Mouse (Mus musculus) megakaryocyte-erythroid progenitor cell, adult 5-6 weeks (primary cell): ENCODE measurements around the gene Mmp25. TPM values are rescaled to one million over a fixed set of nuclear protein-coding genes. Genes with fewer than 3 reads are reported as not detected.
A peak's percentile ranks its signal among the peaks of the same experiment; 100 is the strongest.
"Not testable (repeated sequence)": the region's sequence is repeated elsewhere in the genome, so short reads cannot be mapped to it uniquely, and the experiment has no call there.

ENCODE experiments used
- ATAC-seq: replicated peaks from 2 replicates; pipeline ENCODE4 v1.8.0; 2016; ENCODE audit warnings: mild to moderate bottlenecking, inconsistent platforms; ENCODE audit not compliant: severe bottlenecking, poor library complexity, low FRiP score, low TSS enrichment
- total RNA-seq, 2 experiments: library from RNA; stranded (forward) in 1 of 2; stranded (reverse) in 1 of 2; fragments of 200-1000, 215-1000 nt in 1 of 2; fragments of >200 nt in 1 of 2; fragmentation: Nextera tagmentation in 1 of 2; gene quantifications; 2 replicates each; pipeline ENCODE4 v1.2.3; 2014 to 2017

The Mmp25 gene
- total RNA-seq, 2 experiments from 2014 or later = not detected

DNA sequence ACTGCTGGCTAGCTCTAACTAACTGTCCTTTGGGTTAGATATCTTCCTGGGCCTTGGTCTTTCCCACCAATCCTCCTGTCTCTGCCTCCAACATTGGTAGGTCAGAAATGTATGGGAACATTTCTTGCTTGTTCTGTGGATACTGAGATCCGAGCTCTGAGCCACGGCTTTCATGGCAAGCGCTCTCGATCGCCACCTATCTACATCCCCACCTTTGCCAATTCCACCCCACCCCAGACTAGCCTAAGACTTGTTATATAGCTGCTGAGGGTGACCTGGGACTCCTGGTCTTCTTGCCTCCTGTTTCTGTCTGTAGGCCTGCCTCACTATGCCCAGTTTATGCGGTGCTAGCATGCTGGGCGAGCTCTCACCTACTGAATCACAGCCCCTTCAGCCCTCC lies 40.7 kb downstream of the Mmp25 start:
- no peak for ATAC-seq

DNA sequence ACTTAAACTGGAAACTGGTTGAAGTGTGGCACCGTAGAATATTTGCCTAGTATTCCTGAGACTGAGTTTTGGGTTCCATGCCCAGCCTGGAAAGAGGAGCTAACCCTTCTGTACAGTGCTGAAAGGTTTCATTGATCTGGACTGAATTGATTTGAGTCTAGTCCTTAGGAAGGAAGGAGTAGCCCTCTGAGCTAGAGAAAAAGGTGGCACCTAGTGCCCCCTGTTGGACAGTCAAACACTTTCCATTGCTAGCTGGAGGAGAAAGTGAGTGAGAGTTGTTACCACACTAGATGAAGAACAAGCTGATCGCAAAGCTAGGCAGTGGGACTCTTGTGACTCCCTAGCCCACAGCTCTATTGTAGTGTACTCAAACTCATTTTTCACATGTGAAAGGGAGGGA lies 41.5 kb downstream of the Mmp25 start:
- 0 out of 2 replicates have a peak, but pooled peaks have one; percentile 28 for ATAC-seq

DNA sequence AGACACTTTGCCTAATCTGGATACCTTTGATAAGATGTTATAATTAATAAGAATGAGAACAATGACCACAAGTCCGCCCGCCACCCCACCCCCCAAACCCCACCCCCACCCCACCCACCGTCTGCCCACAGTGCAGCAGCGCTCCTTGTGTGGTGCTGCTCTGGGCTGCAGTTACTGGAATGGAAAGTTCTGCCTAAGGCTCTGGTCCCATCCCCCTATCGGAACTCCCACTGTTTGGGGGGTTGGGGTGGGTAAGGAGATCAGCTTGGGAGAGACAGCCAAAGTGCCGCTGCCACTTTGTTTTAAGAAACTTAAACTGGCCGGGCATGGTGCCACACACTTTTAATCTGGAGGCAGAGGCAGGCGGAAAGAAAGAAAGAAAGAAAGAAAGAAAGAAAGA lies 42.0 kb downstream of the Mmp25 start:
- ATAC-seq = no peak

DNA sequence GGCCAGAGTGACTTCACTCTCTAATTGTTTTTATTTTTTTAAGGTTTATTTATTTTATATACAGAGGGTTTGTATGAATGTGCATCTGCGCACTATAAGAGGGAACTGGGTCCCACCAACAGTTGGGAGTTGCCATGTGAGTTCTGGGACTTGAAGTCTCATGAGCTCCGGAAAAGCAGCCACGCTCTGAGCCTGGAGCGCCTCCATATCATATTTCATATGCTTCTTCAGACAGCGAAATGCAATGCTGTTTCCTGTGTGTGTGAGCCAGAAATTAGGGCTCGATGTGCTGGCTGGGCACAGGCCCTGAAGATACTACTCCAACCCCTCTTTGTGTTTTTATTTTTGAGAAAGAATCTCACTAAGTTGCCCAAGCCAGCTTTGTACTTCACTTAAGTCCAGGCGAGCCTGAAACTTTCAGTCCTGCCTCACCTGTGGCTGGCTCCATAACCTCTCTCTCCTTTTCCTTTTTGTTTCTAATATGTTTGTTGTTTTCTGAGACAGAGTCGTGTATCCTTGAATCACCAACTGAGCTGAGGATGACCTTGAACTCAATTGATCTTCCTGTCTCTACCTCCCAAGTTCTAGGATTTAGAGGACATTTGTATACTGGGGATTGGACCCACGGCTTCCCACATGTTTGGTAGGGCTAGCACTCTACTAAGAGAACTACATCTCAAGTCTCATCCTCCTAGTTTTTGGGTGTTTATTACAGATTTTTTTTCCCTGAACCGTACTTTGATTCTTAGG lies 43.1 kb downstream of the Mmp25 start:
- no peak for ATAC-seq

DNA sequence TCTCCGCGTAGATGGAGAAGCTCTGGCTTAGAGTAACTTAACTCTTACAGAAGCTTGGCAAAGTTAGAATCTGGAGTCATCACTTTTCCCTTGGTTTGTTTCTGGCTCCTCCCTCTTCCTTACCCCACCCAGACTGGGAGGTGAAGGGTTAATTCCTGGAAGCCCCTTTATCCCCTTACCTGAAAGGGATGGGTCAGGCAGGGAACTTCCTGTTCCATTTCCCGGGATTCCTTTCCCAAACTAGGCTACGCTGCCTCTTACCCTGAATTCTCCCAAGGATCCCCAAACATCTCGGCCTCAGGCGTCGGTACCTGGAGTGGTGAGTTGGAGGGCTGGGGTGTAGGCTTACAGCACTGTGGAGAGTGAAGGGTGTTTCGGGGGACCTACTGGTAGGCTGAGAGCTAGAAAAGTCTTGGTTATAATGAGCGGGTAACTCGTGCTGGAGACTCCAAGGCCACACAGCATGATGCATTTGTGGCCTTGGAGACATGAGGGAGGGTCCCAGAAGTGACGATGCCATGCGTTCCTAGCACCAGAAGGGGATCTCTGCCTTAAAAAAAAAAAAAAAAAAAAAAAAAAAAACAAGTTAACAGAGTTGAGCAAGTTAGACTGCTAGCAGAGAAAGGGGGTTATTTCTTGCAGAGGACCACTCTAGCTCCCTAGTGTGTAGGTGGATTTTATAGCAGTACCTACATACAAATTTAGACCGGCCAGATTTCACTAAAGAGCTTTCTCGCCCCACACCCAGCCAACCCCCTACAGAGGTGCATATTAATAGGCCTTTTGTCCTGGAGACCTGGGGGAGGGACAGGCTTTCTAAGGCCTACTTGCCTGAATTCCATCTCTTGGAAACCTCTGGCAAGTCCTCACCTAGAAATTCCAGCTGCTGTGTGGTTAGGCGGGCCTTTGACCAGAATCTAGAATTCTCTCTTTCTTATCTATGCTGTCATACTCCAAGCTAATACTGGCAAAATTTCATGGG lies 44.1 kb downstream of the Mmp25 start, which contains the start of gene Zscan10:
Gene Zscan10, plus strand, starts transcription at position 216 of the 982 bp plus-strand sequence.
- no peak for ATAC-seq

DNA sequence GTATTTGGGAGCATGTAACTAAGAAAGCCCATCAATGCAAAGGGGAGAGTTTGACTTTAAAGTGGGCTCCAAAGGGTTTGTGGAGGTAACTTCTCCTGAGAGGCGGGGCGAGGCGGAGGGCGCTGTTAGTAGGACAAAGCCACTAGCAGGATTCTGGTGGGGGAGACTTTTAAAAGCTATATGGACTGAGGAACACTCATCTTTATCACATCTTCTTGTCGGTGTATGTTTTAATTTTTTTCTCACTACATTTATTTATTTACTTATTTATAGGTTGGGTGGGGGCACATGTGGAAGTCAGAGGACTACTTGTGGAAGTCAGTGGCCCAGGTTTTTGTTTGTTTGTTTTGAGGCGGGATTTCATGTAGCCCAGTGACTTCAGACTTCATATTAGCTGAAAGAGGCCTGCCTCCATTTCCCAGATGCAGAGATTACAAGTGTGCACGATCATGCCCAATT lies 45.4 kb downstream of the Mmp25 start:
- ATAC-seq = peak; percentile 30; the same call in 1 of the 2 replicates

DNA sequence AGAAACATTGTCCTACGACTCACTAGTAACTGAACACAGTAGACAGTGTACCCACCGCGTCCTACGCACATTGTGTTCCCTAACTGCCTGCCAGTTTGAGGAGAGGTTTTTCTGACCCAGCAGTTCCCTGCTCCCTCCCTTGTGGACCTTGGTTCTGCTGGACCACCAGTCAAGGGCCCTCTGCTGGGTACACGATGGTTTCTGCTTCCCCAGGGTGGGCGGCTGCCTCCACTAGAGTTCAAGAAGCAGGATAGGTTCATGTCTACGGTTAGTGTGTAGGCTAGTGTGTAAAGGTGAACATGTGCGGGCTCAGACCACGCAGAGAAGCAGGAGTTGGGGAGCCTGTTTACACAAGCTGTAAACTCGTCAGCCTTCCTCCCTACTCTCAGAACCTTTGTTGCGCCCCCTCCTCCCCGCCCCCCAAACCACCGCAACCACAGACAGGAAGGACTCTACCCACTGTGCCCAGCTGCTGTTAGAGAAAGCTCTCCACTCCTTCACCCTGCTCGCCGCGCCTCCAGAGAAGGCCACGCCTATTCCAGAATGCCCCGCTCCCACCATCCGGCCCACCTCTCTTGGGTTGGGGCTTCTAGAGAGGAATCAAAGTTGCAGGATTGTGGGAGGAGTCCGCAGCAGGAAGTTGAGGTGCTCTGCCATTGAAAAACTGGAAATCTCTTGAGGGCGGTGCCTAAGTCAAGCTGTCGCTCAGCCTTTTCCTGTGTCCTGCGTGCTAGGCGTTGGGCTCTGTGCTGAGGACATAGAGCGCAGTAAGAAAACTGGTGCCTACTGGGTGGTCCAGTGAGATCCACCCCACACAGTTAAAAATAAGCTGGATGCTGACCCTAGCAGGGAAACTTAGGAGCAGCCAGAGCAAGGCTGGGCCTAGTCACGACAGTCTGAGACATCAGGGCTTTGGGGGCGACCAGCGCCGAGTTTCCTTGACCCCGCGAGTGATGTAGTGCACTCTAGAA lies 46.2 kb downstream of the Mmp25 start, which contains the start of gene Zfp13:
Gene Zfp13, minus strand, starts transcription at position 906 of the 971 bp plus-strand sequence.
- peak; percentile 95 for ATAC-seq

DNA sequence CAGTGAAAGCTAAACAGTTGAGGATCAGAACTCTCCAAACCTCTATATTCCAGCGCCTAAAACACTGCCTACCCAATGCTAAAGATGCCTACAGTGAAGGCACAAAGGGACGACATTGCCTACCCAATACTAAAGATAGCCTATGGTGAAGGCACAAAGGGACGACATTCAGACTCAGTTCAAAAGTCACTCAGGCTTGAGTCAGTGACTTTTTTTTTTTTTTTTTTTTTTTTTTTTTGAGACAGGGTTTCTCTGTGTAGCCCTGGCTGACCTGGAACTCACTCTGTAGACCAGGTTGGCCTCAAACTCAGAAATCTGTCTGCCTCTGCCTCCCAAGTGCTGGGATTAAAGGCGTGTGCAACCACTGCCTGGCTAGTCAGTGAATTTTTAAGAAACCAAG lies 49.9 kb downstream of the Mmp25 start:
- ATAC-seq = not testable (repeated sequence)

DNA sequence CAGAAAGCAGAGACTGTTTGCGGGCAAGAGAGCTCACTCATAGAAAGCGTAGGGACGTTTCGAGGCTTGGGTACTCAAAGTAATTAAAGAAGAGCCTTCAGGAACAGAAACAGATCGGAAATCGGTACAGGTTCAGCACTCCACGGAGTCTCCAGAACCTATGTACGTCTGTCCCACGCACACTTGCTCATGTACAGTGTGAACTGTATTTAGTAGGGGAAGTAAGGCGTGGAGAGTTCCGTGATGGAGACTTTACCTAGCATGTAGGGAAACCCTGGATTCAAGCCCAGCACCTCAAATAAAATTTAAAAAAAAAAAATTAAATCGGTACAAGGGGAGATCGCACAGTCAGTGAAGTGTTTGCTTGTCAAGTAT lies 52.2 kb downstream of the Mmp25 start:
- ATAC-seq = peak; percentile 64

DNA sequence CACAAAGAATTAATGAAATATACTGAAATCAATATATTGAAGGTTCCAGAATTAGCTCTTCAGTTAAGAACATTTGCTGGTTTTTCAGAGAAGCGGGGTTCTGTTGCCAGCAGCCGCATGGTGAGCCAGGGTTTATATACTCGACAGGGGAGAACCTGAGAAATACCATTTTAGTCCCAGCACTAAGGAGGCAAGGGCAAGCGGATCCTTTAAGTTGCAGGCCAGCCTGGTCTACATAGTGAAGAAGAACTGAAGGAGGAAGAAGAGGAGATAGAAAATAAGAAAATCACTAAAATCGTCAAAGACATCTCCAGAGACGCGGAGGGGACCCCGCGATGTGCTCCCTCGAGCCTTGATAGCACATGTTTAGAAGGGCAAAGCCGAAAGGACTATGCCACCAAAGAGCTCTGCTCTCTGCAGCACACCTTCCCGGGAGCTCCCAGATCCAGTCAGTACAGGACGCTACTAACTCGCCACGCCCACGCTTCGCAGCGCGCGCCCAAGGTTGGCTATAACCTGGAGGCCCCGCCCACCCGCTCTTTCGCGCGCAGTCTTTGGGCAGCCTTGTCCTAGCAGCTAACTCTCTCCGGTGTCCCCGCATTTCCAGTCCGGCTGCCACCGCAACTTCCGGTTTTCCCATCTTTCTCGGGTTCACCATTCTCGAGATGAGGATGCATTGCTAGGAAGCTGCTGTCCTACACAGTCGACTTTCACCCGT lies 52.7 kb downstream of the Mmp25 start:
- ATAC-seq = peak; percentile 100

DNA sequence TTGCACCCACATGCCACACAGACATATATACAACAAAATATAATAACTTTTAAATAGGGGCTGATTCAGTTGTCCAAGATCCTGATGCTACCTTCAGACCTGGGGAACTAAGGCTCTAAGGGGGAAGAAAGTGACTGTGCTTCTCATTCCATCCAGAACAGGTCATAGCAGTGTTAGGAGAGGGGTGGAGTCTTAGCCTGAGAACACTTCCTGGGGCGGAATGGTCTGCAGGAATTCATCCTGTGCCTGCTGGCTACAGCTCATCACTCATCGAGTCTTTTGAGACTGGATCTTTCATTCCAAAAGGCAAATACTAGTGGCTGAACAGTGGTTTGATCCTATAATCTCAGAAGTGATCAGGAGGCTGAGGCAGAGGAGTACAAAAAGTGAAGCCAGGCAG lies 57.8 kb downstream of the Mmp25 start:
- no peak for ATAC-seq

DNA sequence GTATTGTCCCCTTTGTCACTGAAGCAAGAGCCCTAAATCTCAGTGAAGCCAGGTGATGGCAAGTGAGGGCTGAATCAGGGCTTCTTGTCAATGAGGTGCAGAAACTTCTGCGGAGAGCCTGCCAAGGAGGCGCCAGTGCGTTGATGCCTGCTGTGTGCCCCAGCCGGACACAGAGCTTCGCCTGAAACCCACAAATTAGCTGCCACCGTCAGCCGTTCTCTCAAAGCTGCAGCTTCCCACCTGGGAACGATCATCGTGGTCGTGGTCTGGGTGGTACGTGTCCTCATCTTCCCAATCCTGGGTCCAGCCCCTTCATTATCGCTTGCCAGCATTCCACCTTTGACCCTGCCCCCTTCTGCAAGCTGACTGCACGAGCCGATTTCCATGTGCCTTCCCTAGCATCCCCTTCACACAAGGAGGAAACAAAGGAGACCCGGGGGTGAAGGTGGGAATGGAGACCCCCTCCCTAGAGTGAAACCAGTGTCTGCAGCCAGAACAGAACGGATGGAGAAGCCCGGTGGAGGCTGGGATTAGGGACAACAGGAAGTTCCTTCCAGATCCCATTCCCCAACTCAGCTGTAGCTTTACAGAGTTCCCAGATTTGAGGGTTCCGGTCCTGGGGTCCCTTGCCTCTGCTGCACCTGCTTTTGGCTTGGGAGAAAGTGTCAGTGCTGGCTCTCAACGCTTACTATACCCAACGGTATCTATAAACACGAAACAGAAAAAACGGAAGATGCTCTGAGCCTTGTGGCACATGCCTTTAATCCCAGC lies 59.2 kb downstream of the Mmp25 start:
- peak; percentile 59 for ATAC-seq

DNA sequence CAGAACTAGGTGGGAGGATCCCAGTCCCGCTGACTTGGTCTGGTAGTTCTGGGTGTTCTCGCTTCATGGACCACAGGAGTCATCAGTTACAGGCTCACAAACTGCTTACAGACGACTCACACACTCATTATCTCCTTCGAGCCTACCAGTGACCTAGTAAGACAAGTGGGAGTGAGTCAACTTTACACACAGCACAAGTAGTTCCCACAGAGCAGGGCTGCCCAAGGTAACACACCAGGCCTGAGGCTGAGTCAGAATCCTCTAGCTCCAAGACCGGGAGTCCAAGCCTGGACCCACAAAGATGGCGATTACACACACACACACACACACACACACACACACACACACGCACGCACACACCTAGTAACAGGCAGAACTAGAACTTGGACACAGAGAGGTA lies 60.3 kb downstream of the Mmp25 start:
- no peak for ATAC-seq

Other genes starting within 250 kb of the Mmp25 start
- not detected in 2 replicates for gene Vmn2r117, start 165.6 kb downstream of the Mmp25 start, total RNA-seq (2014; fragmentation: Nextera tagmentation)
- gene Vmn2r117, start 165.6 kb downstream of the Mmp25 start, total RNA-seq (2017) = not detected in 2 replicates
- gene Zfp213, start 81.0 kb downstream of the Mmp25 start, total RNA-seq (2014; fragmentation: Nextera tagmentation) = 7.4 and 7.8 TPM in 2 replicates
- gene Zfp213, start 81.0 kb downstream of the Mmp25 start, total RNA-seq (2017) = 4.9 and 7.5 TPM in 2 replicates
- not detected in 2 replicates for gene Zfp13, start 45.8 kb downstream of the Mmp25 start, total RNA-seq (2014; fragmentation: Nextera tagmentation)
- not detected in 2 replicates for gene Zfp13, start 45.8 kb downstream of the Mmp25 start, total RNA-seq (2017)
- not detected in 2 replicates for gene Zscan10, start 44.4 kb downstream of the Mmp25 start, total RNA-seq (2014; fragmentation: Nextera tagmentation)
- gene Zscan10, start 44.4 kb downstream of the Mmp25 start, total RNA-seq (2017) = not detected in 2 replicates
- not detected in 2 replicates for gene Bicdl2, start 15.2 kb upstream of the Mmp25 start, total RNA-seq (2014; fragmentation: Nextera tagmentation)
- gene Bicdl2, start 15.2 kb upstream of the Mmp25 start, total RNA-seq (2017) = not detected in 2 replicates
- gene Hcfc1r1, start 28.3 kb upstream of the Mmp25 start, total RNA-seq (2014; fragmentation: Nextera tagmentation) = 44.2 and 56.3 TPM in 2 replicates
- 22.7 and 30.0 TPM in 2 replicates for gene Hcfc1r1, start 28.3 kb upstream of the Mmp25 start, total RNA-seq (2017)
- gene Thoc6, start 28.6 kb upstream of the Mmp25 start, total RNA-seq (2014; fragmentation: Nextera tagmentation) = 30.3 and 44.7 TPM in 2 replicates
- 40.8 and 47.3 TPM in 2 replicates for gene Thoc6, start 28.6 kb upstream of the Mmp25 start, total RNA-seq (2017)
- gene Tnfrsf12a, start 32.2 kb upstream of the Mmp25 start, total RNA-seq (2014; fragmentation: Nextera tagmentation) = 0.94 and 4.5 TPM in 2 replicates
- gene Tnfrsf12a, start 32.2 kb upstream of the Mmp25 start, total RNA-seq (2017) = 10.7 and 15.6 TPM in 2 replicates
- not detected in 2 replicates for gene Cldn6, start 34.0 kb upstream of the Mmp25 start, total RNA-seq (2014; fragmentation: Nextera tagmentation)
- gene Cldn6, start 34.0 kb upstream of the Mmp25 start, total RNA-seq (2017) = not detected in 2 replicates
- not detected in 2 replicates for gene Cldn9, start 38.7 kb upstream of the Mmp25 start, total RNA-seq (2014; fragmentation: Nextera tagmentation)
- gene Cldn9, start 38.7 kb upstream of the Mmp25 start, total RNA-seq (2017) = not detected in 2 replicates
- gene 1520401A03Rik, start 77.5 kb upstream of the Mmp25 start, total RNA-seq (2014; fragmentation: Nextera tagmentation) = not detected in 2 replicates
- not detected in 2 replicates for gene 1520401A03Rik, start 77.5 kb upstream of the Mmp25 start, total RNA-seq (2017)
- gene Pkmyt1, start 81.1 kb upstream of the Mmp25 start, total RNA-seq (2014; fragmentation: Nextera tagmentation) = 40.3 and 43.8 TPM in 2 replicates
- gene Pkmyt1, start 81.1 kb upstream of the Mmp25 start, total RNA-seq (2017) = 8.1 and 10.6 TPM in 2 replicates
- gene Paqr4, start 95.6 kb upstream of the Mmp25 start, total RNA-seq (2014; fragmentation: Nextera tagmentation) = 7.2 and 13.3 TPM in 2 replicates
- 6.2 and 11.6 TPM in 2 replicates for gene Paqr4, start 95.6 kb upstream of the Mmp25 start, total RNA-seq (2017)
- gene Kremen2, start 100.6 kb upstream of the Mmp25 start, total RNA-seq (2014; fragmentation: Nextera tagmentation) = 0.52 TPM in 1 of 2 replicates, not detected in the other
- not detected in 2 replicates for gene Kremen2, start 100.6 kb upstream of the Mmp25 start, total RNA-seq (2017)
- 7.6 and 11.7 TPM in 2 replicates for gene Flywch1, start 126.3 kb upstream of the Mmp25 start, total RNA-seq (2014; fragmentation: Nextera tagmentation)
- gene Flywch1, start 126.3 kb upstream of the Mmp25 start, total RNA-seq (2017) = 12.5 and 15.4 TPM in 2 replicates
- 3.1 and 5.6 TPM in 2 replicates for gene Flywch2, start 140.8 kb upstream of the Mmp25 start, total RNA-seq (2014; fragmentation: Nextera tagmentation)
- gene Flywch2, start 140.8 kb upstream of the Mmp25 start, total RNA-seq (2017) = not detected in 2 replicates
- gene Srrm2, start 145.3 kb upstream of the Mmp25 start, total RNA-seq (2014; fragmentation: Nextera tagmentation) = 699 and 735 TPM in 2 replicates
- 134 and 162 TPM in 2 replicates for gene Srrm2, start 145.3 kb upstream of the Mmp25 start, total RNA-seq (2017)
- 466 and 512 TPM in 2 replicates for gene Elob, start 183.9 kb upstream of the Mmp25 start, total RNA-seq (2014; fragmentation: Nextera tagmentation)
- gene Elob, start 183.9 kb upstream of the Mmp25 start, total RNA-seq (2017) = 101 and 114 TPM in 2 replicates
- gene Prss33, start 190.8 kb upstream of the Mmp25 start, total RNA-seq (2014; fragmentation: Nextera tagmentation) = not detected in 2 replicates
- gene Prss33, start 190.8 kb upstream of the Mmp25 start, total RNA-seq (2017) = not detected in 2 replicates
- not detected in 2 replicates for gene Prss32, start 198.6 kb upstream of the Mmp25 start, total RNA-seq (2014; fragmentation: Nextera tagmentation)
- not detected in 2 replicates for gene Prss32, start 198.6 kb upstream of the Mmp25 start, total RNA-seq (2017)
- not detected in 2 replicates for gene Prss41, start 198.9 kb upstream of the Mmp25 start, total RNA-seq (2014; fragmentation: Nextera tagmentation)
- gene Prss41, start 198.9 kb upstream of the Mmp25 start, total RNA-seq (2017) = 0.88 TPM in 1 of 2 replicates, not detected in the other
- gene Prss21, start 222.8 kb upstream of the Mmp25 start, total RNA-seq (2014; fragmentation: Nextera tagmentation) = not detected in 2 replicates
- gene Prss21, start 222.8 kb upstream of the Mmp25 start, total RNA-seq (2017) = not detected in 2 replicates
- not detected in 2 replicates for gene Dcpp1, start 235.6 kb upstream of the Mmp25 start, total RNA-seq (2014; fragmentation: Nextera tagmentation)
- not detected in 2 replicates for gene Dcpp1, start 235.6 kb upstream of the Mmp25 start, total RNA-seq (2017)
- not detected in 2 replicates for gene Dcpp2, start 235.6 kb upstream of the Mmp25 start, total RNA-seq (2014; fragmentation: Nextera tagmentation)
- gene Dcpp2, start 235.6 kb upstream of the Mmp25 start, total RNA-seq (2017) = not detected in 2 replicates